Mouse (Mus musculus) erythroblast, embryonic 14.5 days (primary cell): ENCODE results near the gene Wdtc1.

Source experiments
- GATA1 ChIP-seq: IDR thresholded peaks from 2 replicates; pipeline ENCODE4 v1.6.1; 2012; ENCODE audit warnings: low read length, inconsistent platforms, mixed read lengths
- TAL1 ChIP-seq: IDR thresholded peaks from 3 replicates; pipeline ENCODE4 v1.6.1; 2012; ENCODE audit warnings: low read length, inconsistent platforms, mixed read lengths

- TF ChIP-seq TAL1: peak; percentile 46; the same call in 1 of the 3 replicates
- no peak for TF ChIP-seq GATA1
These were observed 17.3 kb upstream of the Wdtc1 start for GRCm38 (mm10) chr4:133370298-133371274.
